Mouse (Mus musculus) MEL-GATA-1-ER (cell line): Measurements from ENCODE around the gene Dnal4.

Experiments
- DNase-seq: peaks from one replicate; pipeline ENCODE4 v3.0.0-alpha.2; 2012; ENCODE audit warnings: low read depth; ENCODE audit errors: extremely low read depth

Gene Dnal4

GRCm38 (mm10) chr15:79740739-79741138, 36.9 kb downstream of the Dnal4 start:
- no peak for DNase-seq

- DNase-seq: no peak
These were observed 43.3 kb downstream of the Dnal4 start for GRCm38 (mm10) chr15:79734311-79734710.

- no peak for DNase-seq
These were observed 44.0 kb downstream of the Dnal4 start for GRCm38 (mm10) chr15:79733640-79734039.

- no peak for DNase-seq
These were observed 44.5 kb downstream of the Dnal4 start for GRCm38 (mm10) chr15:79733192-79733591.

GRCm38 (mm10) chr15:79731554-79731953, 46.1 kb downstream of the Dnal4 start:
- DNase-seq: no peak

GRCm38 (mm10) chr15:79728731-79729388, 48.8 kb downstream of the Dnal4 start:
- DNase-seq: no peak

GRCm38 (mm10) chr15:79728311-79728710, 49.3 kb downstream of the Dnal4 start:
- DNase-seq: no peak

- no peak for DNase-seq
These were observed 49.8 kb downstream of the Dnal4 start for GRCm38 (mm10) chr15:79727840-79728239.

GRCm38 (mm10) chr15:79725190-79725789, 52.4 kb downstream of the Dnal4 start:
- DNase-seq: no peak

GRCm38 (mm10) chr15:79723439-79723838, 54.2 kb downstream of the Dnal4 start:
- no peak for DNase-seq

- no peak for DNase-seq
These were observed 56.9 kb downstream of the Dnal4 start for GRCm38 (mm10) chr15:79720796-79721195.

- no peak for DNase-seq
These were observed 57.4 kb downstream of the Dnal4 start for GRCm38 (mm10) chr15:79720267-79720666.

GRCm38 (mm10) chr15:79716710-79717109, 60.9 kb downstream of the Dnal4 start:
- DNase-seq: no peak

GRCm38 (mm10) chr15:79715646-79716045, 62.0 kb downstream of the Dnal4 start:
- no peak for DNase-seq
